Mouse (Mus musculus): ENCODE measurements around the gene Bicdl1. TPM values are rescaled to one million over a fixed set of nuclear protein-coding genes. Genes with fewer than 3 reads are reported as not detected.

The Bicdl1 gene
- 121 and 127 TPM in 2 replicates for polyA plus RNA-seq (2012; rRNA removed)

GRCm38 (mm10) chr5:115731001-115731731 lies at the start of gene Bicdl1:
Bicdl1 (minus strand) TSS chr5:115731621.
- Histone ChIP-seq H3K27ac (ENCODE audit: insufficient read depth, low read length) (peak within 1 kb of the TSS; percentile 88), H3K27me3 (ENCODE audit: control insufficient read depth, insufficient read depth, low read length) (no peaks in the 10 kb centered on the region), H3K4me3 (replicated peaks; ENCODE audit: insufficient read depth, low read depth, low read length) (peak within 1 kb of the TSS; percentile 77), H3K4me1 (ENCODE audit: control insufficient read depth, insufficient read depth, low read length) (peaks cover 13% of the 10 kb centered on the region; the same call in 1 of the 2 replicates)
- TF ChIP-seq POLR2A (IDR thresholded peaks at IDR 0.05; ENCODE audit: borderline replicate concordance, insufficient read depth, low read length) = peak; percentile 21; the same call in 1 of the 2 replicates
- TF ChIP-seq CTCF (IDR thresholded peaks at IDR 0.05; ENCODE audit: borderline replicate concordance, insufficient read depth, low read depth, low read length) = no peak
- 3% methylated on average over 82 of the region's 83 CpGs for whole genome bisulfite sequencing
- peak; percentile 71 to 73 for DNase-seq

- Histone ChIP-seq H3K4me3 (replicated peaks; ENCODE audit: insufficient read depth, low read depth, low read length) (no peak overlapping the region), H3K27ac (ENCODE audit: insufficient read depth, low read length) (no peak overlapping the region), H3K27me3 (ENCODE audit: control insufficient read depth, insufficient read depth, low read length) (no peaks in the 10 kb centered on the region), H3K4me1 (ENCODE audit: control insufficient read depth, insufficient read depth, low read length) (no peaks in the 10 kb centered on the region)
- 32% methylated on average over 4 of the region's 4 CpGs for WGBS
- TF ChIP-seq CTCF (IDR thresholded peaks at IDR 0.05; ENCODE audit: borderline replicate concordance, insufficient read depth, low read depth, low read length) (no peak), POLR2A (IDR thresholded peaks at IDR 0.05; ENCODE audit: borderline replicate concordance, insufficient read depth, low read length) (no peak)
- DNase-seq = no peak
Observed at GRCm38 (mm10) chr5:115776911-115777310, 45.5 kb upstream of the Bicdl1 start.

DNA sequence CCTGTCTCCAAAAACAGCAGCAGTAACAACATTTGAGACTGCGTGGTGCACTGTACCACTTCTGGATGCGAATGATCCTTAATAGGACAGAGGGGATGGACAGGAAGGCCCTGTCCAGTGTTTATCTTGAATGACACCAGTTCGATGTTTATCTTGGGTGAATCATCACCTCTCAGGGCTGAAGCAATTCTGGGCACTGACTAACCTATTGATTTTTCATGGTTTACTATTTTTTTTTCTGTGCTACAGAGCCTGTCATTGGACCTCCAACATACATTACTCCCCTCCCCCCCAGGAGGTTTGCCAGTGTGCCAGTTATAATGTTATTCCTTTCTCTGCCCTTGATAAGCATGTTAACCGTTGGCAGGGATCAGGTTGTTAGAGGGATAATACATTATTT lies 43.9 kb upstream of the Bicdl1 start:
- no peak overlapping the region for H3K27ac ChIP-seq (ENCODE audit: insufficient read depth, low read length)
- no peaks in the 10 kb centered on the region for H3K4me1 ChIP-seq (ENCODE audit: control insufficient read depth, insufficient read depth, low read length)
- TF ChIP-seq CTCF (IDR thresholded peaks at IDR 0.05; ENCODE audit: borderline replicate concordance, insufficient read depth, low read depth, low read length) = no peak
- no peak for TF ChIP-seq POLR2A (IDR thresholded peaks at IDR 0.05; ENCODE audit: borderline replicate concordance, insufficient read depth, low read length)
- no peaks in the 10 kb centered on the region for H3K27me3 ChIP-seq (ENCODE audit: control insufficient read depth, insufficient read depth, low read length)
- H3K4me3 ChIP-seq (replicated peaks; ENCODE audit: insufficient read depth, low read depth, low read length) = no peak overlapping the region
- no peak for DNase-seq
- 60% methylated on average over 4 of the region's 4 CpGs for WGBS

GRCm38 (mm10) chr5:115770048-115770447 lies 38.6 kb upstream of the Bicdl1 start:
- H3K4me1 ChIP-seq (ENCODE audit: control insufficient read depth, insufficient read depth, low read length) = no peaks in the 10 kb centered on the region
- no peak for DNase-seq
- TF ChIP-seq CTCF (IDR thresholded peaks at IDR 0.05; ENCODE audit: borderline replicate concordance, insufficient read depth, low read depth, low read length) = no peak
- no peak for TF ChIP-seq POLR2A (IDR thresholded peaks at IDR 0.05; ENCODE audit: borderline replicate concordance, insufficient read depth, low read length)
- no peak overlapping the region for H3K27ac ChIP-seq (ENCODE audit: insufficient read depth, low read length)
- no peak overlapping the region for H3K4me3 ChIP-seq (replicated peaks; ENCODE audit: insufficient read depth, low read depth, low read length)
- no peaks in the 10 kb centered on the region for H3K27me3 ChIP-seq (ENCODE audit: control insufficient read depth, insufficient read depth, low read length)
- WGBS = 92% methylated on average over 4 of the region's 4 CpGs

DNA sequence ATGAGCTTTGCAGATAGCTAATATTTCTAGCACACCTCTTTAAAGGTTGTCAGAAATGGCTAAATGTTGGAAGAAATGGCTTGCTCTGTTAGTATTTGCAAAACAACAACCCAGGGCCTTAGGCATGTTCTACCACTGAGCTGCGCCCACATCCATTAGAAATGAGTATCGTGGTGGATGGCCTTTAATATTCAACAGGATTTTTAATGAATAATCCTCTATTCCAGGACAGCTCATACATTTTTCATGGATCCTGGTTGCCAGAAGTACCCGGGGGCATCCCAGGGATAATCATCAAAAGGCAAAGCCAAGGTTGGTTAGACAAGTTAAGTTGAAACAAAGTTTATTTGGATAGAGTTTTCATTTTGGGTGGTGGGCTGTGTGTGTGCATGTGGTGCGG lies 37.7 kb upstream of the Bicdl1 start:
- no peak for DNase-seq

DNA sequence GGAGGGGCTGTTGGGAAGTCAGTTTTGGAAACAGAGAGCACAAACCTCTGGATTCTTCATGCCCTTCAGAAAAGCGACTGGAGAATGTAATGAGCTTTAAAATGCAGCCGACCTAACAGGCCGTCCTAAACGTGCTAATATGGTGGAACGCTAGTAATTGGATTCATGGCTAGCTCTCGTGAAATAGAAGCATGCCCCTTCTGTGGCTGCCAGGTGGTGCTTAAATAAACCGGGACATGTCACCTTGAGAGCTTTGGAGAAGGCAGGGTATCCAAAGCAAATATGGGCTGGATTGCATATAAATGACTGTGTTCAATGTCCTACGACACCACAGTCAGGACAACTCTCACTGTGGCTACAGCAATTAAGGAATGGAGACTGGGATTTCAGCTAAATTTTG lies 35.4 kb upstream of the Bicdl1 start:
- 75% methylated on average over 8 of the region's 8 CpGs for WGBS

More for the DNA sequence above, 37.7 kb upstream of the Bicdl1 start:
- Histone ChIP-seq H3K27ac (ENCODE audit: insufficient read depth, low read length) (no peak overlapping the region), H3K27me3 (ENCODE audit: control insufficient read depth, insufficient read depth, low read length) (no peaks in the 10 kb centered on the region), H3K4me3 (replicated peaks; ENCODE audit: insufficient read depth, low read depth, low read length) (no peak overlapping the region), H3K4me1 (ENCODE audit: control insufficient read depth, insufficient read depth, low read length) (no peaks in the 10 kb centered on the region)
- WGBS = 84% methylated on average over 4 of the region's 4 CpGs
- no peak for TF ChIP-seq CTCF (IDR thresholded peaks at IDR 0.05; ENCODE audit: borderline replicate concordance, insufficient read depth, low read depth, low read length)
- no peak for TF ChIP-seq POLR2A (IDR thresholded peaks at IDR 0.05; ENCODE audit: borderline replicate concordance, insufficient read depth, low read length)

GRCm38 (mm10) chr5:115763981-115764380 lies 32.6 kb upstream of the Bicdl1 start:
- DNase-seq = no peak
- no peak overlapping the region for H3K27ac ChIP-seq (ENCODE audit: insufficient read depth, low read length)
- H3K4me3 ChIP-seq (replicated peaks; ENCODE audit: insufficient read depth, low read depth, low read length) = no peak overlapping the region
- H3K27me3 ChIP-seq (ENCODE audit: control insufficient read depth, insufficient read depth, low read length) = no peaks in the 10 kb centered on the region
- TF ChIP-seq POLR2A (IDR thresholded peaks at IDR 0.05; ENCODE audit: borderline replicate concordance, insufficient read depth, low read length) = no peak
- TF ChIP-seq CTCF (IDR thresholded peaks at IDR 0.05; ENCODE audit: borderline replicate concordance, insufficient read depth, low read depth, low read length) = no peak
- 81% methylated on average over 2 of the region's 2 CpGs for WGBS
- H3K4me1 ChIP-seq (ENCODE audit: control insufficient read depth, insufficient read depth, low read length) = no peaks in the 10 kb centered on the region

More for the DNA sequence above, 35.4 kb upstream of the Bicdl1 start:
- DNase-seq = no peak
- H3K4me1 ChIP-seq (ENCODE audit: control insufficient read depth, insufficient read depth, low read length) = no peaks in the 10 kb centered on the region
- no peak overlapping the region for H3K4me3 ChIP-seq (replicated peaks; ENCODE audit: insufficient read depth, low read depth, low read length)
- H3K27me3 ChIP-seq (ENCODE audit: control insufficient read depth, insufficient read depth, low read length) = no peaks in the 10 kb centered on the region
- TF ChIP-seq CTCF (IDR thresholded peaks at IDR 0.05; ENCODE audit: borderline replicate concordance, insufficient read depth, low read depth, low read length) (no peak), POLR2A (IDR thresholded peaks at IDR 0.05; ENCODE audit: borderline replicate concordance, insufficient read depth, low read length) (no peak)
- H3K27ac ChIP-seq (ENCODE audit: insufficient read depth, low read length) = no peak overlapping the region

DNA sequence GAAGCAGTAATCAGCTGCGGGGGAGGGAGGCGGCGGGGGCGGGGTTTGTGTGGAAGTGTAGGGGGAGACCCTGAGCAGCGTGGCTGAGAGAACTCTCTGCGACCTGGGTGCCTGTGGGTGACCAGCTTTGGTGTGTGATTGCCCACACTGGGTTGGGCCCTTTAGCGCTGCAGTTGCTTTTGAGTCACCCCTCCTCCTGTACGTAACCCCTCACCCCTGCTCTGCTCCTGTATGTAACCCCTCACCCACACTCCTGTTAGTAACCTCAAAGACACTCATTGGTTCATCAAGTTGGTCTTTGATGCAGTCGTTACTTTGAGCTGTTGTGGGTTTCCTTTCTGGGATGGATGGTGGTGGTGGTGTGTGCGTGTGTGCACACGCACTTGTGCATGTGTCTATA lies 29.5 kb upstream of the Bicdl1 start:
- 78% methylated on average over 11 of the region's 11 CpGs for WGBS
- H3K27me3 ChIP-seq (ENCODE audit: control insufficient read depth, insufficient read depth, low read length) = no peaks in the 10 kb centered on the region
- no peak overlapping the region for H3K4me3 ChIP-seq (replicated peaks; ENCODE audit: insufficient read depth, low read depth, low read length)
- TF ChIP-seq POLR2A (IDR thresholded peaks at IDR 0.05; ENCODE audit: borderline replicate concordance, insufficient read depth, low read length) = no peak
- TF ChIP-seq CTCF (IDR thresholded peaks at IDR 0.05; ENCODE audit: borderline replicate concordance, insufficient read depth, low read depth, low read length) = no peak
- no peak overlapping the region for H3K27ac ChIP-seq (ENCODE audit: insufficient read depth, low read length)
- DNase-seq = no peak
- no peaks in the 10 kb centered on the region for H3K4me1 ChIP-seq (ENCODE audit: control insufficient read depth, insufficient read depth, low read length)
